Mouse (Mus musculus): ENCODE measurements around the gene Syvn1.

Syvn1 gene

DNA sequence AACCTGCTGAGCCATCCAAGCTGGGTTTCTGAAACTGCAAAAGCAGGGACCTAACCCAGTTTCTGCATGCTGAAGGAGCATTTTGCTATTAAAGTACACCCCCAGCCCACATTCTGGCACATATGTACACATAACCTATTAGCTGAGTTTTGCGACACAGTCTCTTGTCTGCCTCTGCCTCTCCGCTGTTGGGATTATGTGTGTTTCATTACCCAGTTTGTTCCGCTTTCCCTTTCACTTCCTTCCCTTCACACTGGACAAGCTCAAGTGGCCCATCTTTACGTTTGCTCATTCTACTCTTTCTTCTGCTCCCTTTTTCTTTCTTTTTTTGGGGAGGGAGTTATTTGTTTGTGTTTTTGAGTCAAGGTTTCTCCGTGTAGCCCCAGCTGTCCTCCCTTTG is 27.5 kb downstream of the Syvn1 start:
- no peak for TF ChIP-seq GATA4 (IDR thresholded peaks at IDR 0.05; ENCODE audit: insufficient replicate concordance, low read length)

GRCm38 (mm10) chr19:6076564-6077393 is 30.4 kb downstream of the Syvn1 start, which contains the start of gene Vps51:
Gene Vps51, minus strand, starts transcription at chr19:6077231.
- TF ChIP-seq GATA4 (IDR thresholded peaks at IDR 0.05; ENCODE audit: insufficient replicate concordance, low read length) = peak; percentile 4; the same call in 1 of the 2 replicates

DNA sequence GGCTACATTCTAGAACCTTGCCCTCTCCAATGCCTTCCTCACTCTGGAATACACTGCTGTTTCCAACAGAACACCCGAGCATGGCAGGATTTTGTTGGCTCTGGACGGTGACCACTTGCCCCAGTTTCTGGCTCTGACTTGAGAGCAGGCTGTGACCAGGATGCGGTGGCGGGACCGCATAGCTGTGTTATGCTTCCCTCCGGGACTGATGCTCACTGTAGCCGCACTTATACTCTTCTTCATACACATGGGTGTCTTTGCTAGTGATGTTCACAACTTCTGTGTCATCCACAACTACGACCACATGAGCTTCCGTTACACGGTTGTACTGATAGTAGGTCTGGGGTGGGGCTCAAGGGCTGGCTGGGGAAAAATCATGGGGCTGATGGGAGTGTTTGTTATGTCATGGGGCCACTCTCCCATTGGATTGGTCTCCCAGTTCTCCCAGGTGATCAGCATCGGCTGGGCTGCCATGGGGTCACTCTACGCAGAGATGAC is 33.7 kb downstream of the Syvn1 start, which contains the start of gene Tmem262:
Gene Tmem262 (plus strand): TSS at position 51 of the 498 bp plus-strand sequence.
- no peak for TF ChIP-seq GATA4 (IDR thresholded peaks at IDR 0.05; ENCODE audit: insufficient replicate concordance, low read length)

DNA sequence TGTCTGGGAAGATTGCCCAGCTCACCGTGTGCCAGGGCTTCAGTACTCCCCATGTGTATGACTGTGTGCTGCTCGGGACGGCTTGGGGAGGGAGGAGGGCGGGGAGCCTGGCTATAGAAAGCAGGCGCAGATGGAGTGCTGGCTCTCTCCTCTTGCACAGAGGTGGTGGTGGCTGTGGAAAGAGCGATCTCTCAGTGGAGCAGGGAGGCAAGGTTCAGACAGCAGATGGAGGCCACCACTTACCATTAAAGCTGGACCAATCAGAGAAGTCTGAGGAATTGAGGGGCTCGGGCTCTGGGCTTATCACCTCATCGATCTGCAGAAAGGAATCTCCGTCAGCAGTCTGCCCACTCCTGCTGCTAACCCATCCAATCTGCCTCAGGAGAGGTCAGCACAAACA is 35.8 kb downstream of the Syvn1 start, which contains the start of gene Gm28374:
Gene Gm28374 (minus strand): TSS at position 101 of the 400 bp plus-strand sequence.
- TF ChIP-seq GATA4 (IDR thresholded peaks at IDR 0.05; ENCODE audit: insufficient replicate concordance, low read length) = no peak

GRCm38 (mm10) chr19:6084478-6085248 is 38.3 kb downstream of the Syvn1 start, which contains the start of the genes Zfpl1 and Cdca5:
Gene Zfpl1, minus strand, starts transcription at chr19:6084956.
Gene Cdca5, plus strand, starts transcription at chr19:6084983.
- TF ChIP-seq GATA4 (IDR thresholded peaks at IDR 0.05; ENCODE audit: insufficient replicate concordance, low read length) = peak; percentile 83; the same call in 1 of the 2 replicates

GRCm38 (mm10) chr19:6085417-6085879 is 39.1 kb downstream of the Syvn1 start:
- TF ChIP-seq GATA4 (IDR thresholded peaks at IDR 0.05; ENCODE audit: insufficient replicate concordance, low read length) = no peak

DNA sequence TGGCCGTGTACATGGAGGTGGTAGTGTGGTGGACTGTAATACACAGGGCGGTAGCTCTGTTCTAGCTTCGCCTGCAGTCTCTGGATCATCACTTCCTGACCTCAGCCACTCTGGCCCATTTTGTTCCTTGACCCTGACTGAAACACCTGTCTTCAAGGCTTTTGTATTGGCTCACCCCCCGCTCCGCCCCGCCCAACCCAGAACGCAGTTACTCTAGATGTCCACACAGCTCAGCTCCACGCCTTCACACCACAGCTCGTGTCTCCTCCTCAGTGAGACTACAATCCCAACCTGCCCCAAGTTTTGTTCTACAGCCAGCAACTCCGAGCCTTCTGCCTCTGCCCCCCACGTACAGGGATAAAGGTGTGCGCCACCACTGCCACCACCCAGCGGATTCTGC is 42.5 kb downstream of the Syvn1 start:
- no peak for TF ChIP-seq GATA4 (IDR thresholded peaks at IDR 0.05; ENCODE audit: insufficient replicate concordance, low read length)

DNA sequence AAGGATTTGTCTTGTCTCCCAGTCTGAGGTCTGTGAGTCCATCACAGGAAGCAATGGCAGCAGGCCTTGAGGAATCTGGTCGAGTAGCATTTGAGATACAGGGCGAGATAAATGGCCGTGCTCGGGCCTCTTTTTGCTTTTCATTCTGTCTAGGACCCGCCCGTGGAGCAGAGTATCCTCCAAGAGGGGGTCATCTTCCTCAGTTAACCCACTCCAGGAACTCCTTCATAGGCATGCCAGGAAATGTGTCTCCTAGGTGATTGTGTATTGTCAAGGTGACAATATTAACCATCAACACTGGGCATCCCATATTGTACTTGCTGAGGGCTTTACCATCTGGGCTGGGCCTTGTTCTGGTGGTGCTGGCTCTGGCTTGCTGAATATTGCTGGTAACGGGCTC is 47.7 kb downstream of the Syvn1 start, which contains the start of gene AC131692.1:
Gene AC131692.1 (plus strand): TSS at position 301 of the 400 bp plus-strand sequence.
- TF ChIP-seq GATA4 (IDR thresholded peaks at IDR 0.05; ENCODE audit: insufficient replicate concordance, low read length) = no peak

- no peak for TF ChIP-seq GATA4 (IDR thresholded peaks at IDR 0.05; ENCODE audit: insufficient replicate concordance, low read length)
Observed at GRCm38 (mm10) chr19:6097847-6098246, 51.5 kb downstream of the Syvn1 start.

DNA sequence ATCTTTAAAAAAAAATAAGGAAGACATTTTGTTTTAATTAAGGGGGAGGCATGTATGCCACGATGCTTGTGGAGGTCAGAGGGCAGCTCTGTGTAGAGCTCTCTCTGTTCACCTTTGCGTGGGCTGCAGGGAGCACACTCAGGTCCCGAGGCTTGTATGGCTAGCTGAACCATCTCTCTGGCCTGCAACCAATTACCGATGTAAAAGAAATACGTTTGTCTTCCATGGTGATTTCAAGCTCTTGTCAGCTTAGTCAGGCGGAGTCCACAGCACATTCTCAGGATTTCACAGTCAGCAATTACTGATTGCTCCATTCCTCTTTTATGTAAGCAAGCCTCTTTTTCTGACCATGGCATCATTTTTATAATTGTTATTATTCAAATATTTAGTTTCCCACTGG is 54.8 kb downstream of the Syvn1 start:
- TF ChIP-seq GATA4 (IDR thresholded peaks at IDR 0.05; ENCODE audit: insufficient replicate concordance, low read length) = no peak

GRCm38 (mm10) chr19:6102169-6102853 is 55.9 kb downstream of the Syvn1 start:
- no peak for TF ChIP-seq GATA4 (IDR thresholded peaks at IDR 0.05; ENCODE audit: insufficient replicate concordance, low read length)

Data from liver, adult (tissue).